Mouse (Mus musculus) midbrain, embryonic 14.5 days (tissue): ENCODE data around the gene Krt75. TPM values are rescaled to one million over a fixed set of nuclear protein-coding genes. Genes with fewer than 3 reads are reported as not detected.
A peak's percentile ranks its signal among the peaks of the same experiment; 100 is the strongest.
"Not testable (repeated sequence)": the region's sequence is repeated elsewhere in the genome, so short reads cannot be mapped to it uniquely, and the experiment has no call there.

Experiments used
- ATAC-seq: fragments of 200-750 bp; cut with Nextera tagmentation; 2 replicates; pipeline ENCODE4 v1.8.0; 2017; ENCODE audit warnings: moderate number of reproducible peaks, moderate library complexity; ENCODE audit not compliant: low FRiP score, low TSS enrichment
- DNase-seq: peaks from one replicate; pipeline ENCODE4 v3.0.0-alpha.2; 2015
- H3K27ac ChIP-seq: fragments of 300-500 bp; sonication (generic); replicated peaks from 2 replicates; pipeline ENCODE4 v1.5.1; 2014; ENCODE audit warnings: mild to moderate bottlenecking, low read depth, low read length, moderate library complexity
- H3K27me3 ChIP-seq: fragments of 300-500 bp; sonication (generic); 2 replicates; pipeline ENCODE4 v1.6.1; 2014; ENCODE audit warnings: low read length, control low read depth, mixed read lengths; ENCODE audit not compliant: control insufficient read depth, insufficient read depth
- H3K36me3 ChIP-seq: fragments of 300-500 bp; sonication (generic); 2 replicates; pipeline ENCODE4 v1.6.1; 2014; ENCODE audit warnings: low read length, control low read depth; ENCODE audit not compliant: control insufficient read depth, insufficient read depth
- H3K4me1 ChIP-seq: fragments of 300-500 bp; sonication (generic); 2 replicates; pipeline ENCODE4 v1.6.1; 2014; ENCODE audit warnings: mild to moderate bottlenecking, antibody characterized with exemption, low read length, control low read depth; ENCODE audit not compliant: control insufficient read depth, insufficient read depth
- H3K4me2 ChIP-seq: fragments of 300-500 bp; sonication (generic); 2 replicates; pipeline ENCODE4 v1.6.1; 2014; ENCODE audit warnings: mild to moderate bottlenecking, low read length, moderate library complexity
- H3K4me3 ChIP-seq: fragments of 300-500 bp; sonication (generic); replicated peaks from 2 replicates; pipeline ENCODE4 v1.5.1; 2014; ENCODE audit warnings: low read depth, low read length
- H3K9ac ChIP-seq: fragments of 300-500 bp; sonication (generic); replicated peaks from 2 replicates; pipeline ENCODE4 v1.6.1; 2014; ENCODE audit warnings: mild to moderate bottlenecking, low read length, moderate library complexity
- H3K9me3 ChIP-seq: fragments of 300-500 bp; sonication (generic); 2 replicates; pipeline ENCODE4 v1.6.1; 2016; ENCODE audit warnings: low read length, control low read depth, mixed read lengths; ENCODE audit not compliant: control insufficient read depth
- WGBS: fragments of 180-500 bp; shearing (Covaris S2); extraction: QIAGEN DNeasy Blood & Tissue Kit; methylation state at CpG from one replicate; pipeline ENCODE4 v1.1.7; 2014; 5-methylcytosine and 5-hydroxymethylcytosine counted together
- microRNA-seq: library from miRNA; unstranded; fragments of <30 nt; microRNA quantifications from one replicate; pipeline ENCODE4, GENCODE M21; 2016
- polyA plus RNA-seq: library from polyadenylated mRNA; unstranded; fragments of >200 nt; fragmentation: Nextera tagmentation; extraction: Ambion mirVana; gene quantifications from 2 replicates; pipeline ENCODE4 v1.2.1, GENCODE M21; 2014

Krt75 gene
- polyA plus RNA-seq, 1 experiment from 2014 or later = 0.07 TPM

- WGBS = 67% methylated on average over 9 of the region's 9 CpGs
These were observed 37.5 kb downstream of the Krt75 start for GRCm38 (mm10) chr15:101536054-101536850.

GRCm38 (mm10) chr15:101532720-101533119 lies 41.0 kb downstream of the Krt75 start, which contains the start of gene Krt84:
Krt84 (minus strand) TSS chr15:101532820.
- no peaks in the 10 kb centered on the region for H3K9me3 ChIP-seq
- H3K27me3 ChIP-seq = no peaks in the 10 kb centered on the region
- H3K36me3 ChIP-seq = no peaks in the 10 kb centered on the region
- no peak within 1 kb of the TSS for H3K4me3 ChIP-seq
- no peaks in the 10 kb centered on the region for H3K4me1 ChIP-seq
- no peak within 1 kb of the TSS for H3K9ac ChIP-seq
- WGBS = 90% methylated on average over 7 of the region's 7 CpGs
- H3K4me2 ChIP-seq = no peak within 1 kb of the TSS
- no peak within 1 kb of the TSS for H3K27ac ChIP-seq
- DNase-seq (no peak), ATAC-seq (no peak)

More at GRCm38 (mm10) chr15:101536054-101536850, 37.5 kb downstream of the Krt75 start:
- ATAC-seq (no peak), DNase-seq (no peak)
- H3K36me3 ChIP-seq = no peaks in the 10 kb centered on the region
- no peaks in the 10 kb centered on the region for H3K9me3 ChIP-seq
- H3K27me3 ChIP-seq = no peaks in the 10 kb centered on the region
- H3K4me1 ChIP-seq = no peaks in the 10 kb centered on the region
- no peak overlapping the region for H3K4me3 ChIP-seq
- H3K9ac ChIP-seq = no peak overlapping the region
- H3K4me2 ChIP-seq = no peak overlapping the region
- no peak overlapping the region for H3K27ac ChIP-seq

GRCm38 (mm10) chr15:101522556-101523232 lies 51.0 kb downstream of the Krt75 start:
- no peak overlapping the region for H3K9ac ChIP-seq
- WGBS = 81% methylated on average over 4 of the region's 4 CpGs
- DNase-seq = no peak

GRCm38 (mm10) chr15:101519792-101520191 lies 53.9 kb downstream of the Krt75 start:
- Histone ChIP-seq H3K9ac (no peak overlapping the region), H3K9me3 (no peaks in the 10 kb centered on the region), H3K4me2 (no peak overlapping the region), H3K4me1 (no peaks in the 10 kb centered on the region), H3K27ac (no peak overlapping the region), H3K36me3 (no peaks in the 10 kb centered on the region), H3K27me3 (no peaks in the 10 kb centered on the region), H3K4me3 (no peak overlapping the region)
- DNase-seq (peak; percentile 94), ATAC-seq (no peak)
- WGBS = 19% methylated on average over 2 of the region's 2 CpGs

More at GRCm38 (mm10) chr15:101522556-101523232, 51.0 kb downstream of the Krt75 start:
- Histone ChIP-seq H3K4me3 (no peak overlapping the region), H3K9me3 (no peaks in the 10 kb centered on the region), H3K4me2 (no peak overlapping the region), H3K27me3 (no peaks in the 10 kb centered on the region), H3K36me3 (no peaks in the 10 kb centered on the region), H3K27ac (no peak overlapping the region), H3K4me1 (no peaks in the 10 kb centered on the region)
- no peak for ATAC-seq

GRCm38 (mm10) chr15:101517161-101517560 lies 56.5 kb downstream of the Krt75 start, which contains the start of gene Gm49425:
Gm49425 (minus strand) TSS chr15:101517261.
- not testable (repeated sequence) for H3K4me3 ChIP-seq, H3K9me3 ChIP-seq, ATAC-seq, H3K4me2 ChIP-seq, H3K27ac ChIP-seq, H3K9ac ChIP-seq, H3K27me3 ChIP-seq, DNase-seq, H3K4me1 ChIP-seq, H3K36me3 ChIP-seq
- 85% methylated on average over 2 of the region's 2 CpGs for WGBS

Small RNAs within 50 kb of the gene (microRNA-seq; reads per million reads assigned to microRNA genes)
- gene Gm44393 (not detected), gene Gm44460 (not detected)

Other genes starting within 250 kb of the Krt75 start
- not detected in 2 replicates for gene Krt80, start 203.7 kb downstream of the Krt75 start, polyA plus RNA-seq
- 0.12 and 0.24 TPM in 2 replicates for gene Krt7, start 162.9 kb downstream of the Krt75 start, polyA plus RNA-seq
- 0.09 and 0.26 TPM in 2 replicates for gene Krt87, start 135.1 kb downstream of the Krt75 start, polyA plus RNA-seq
- gene Krt88, start 126.2 kb downstream of the Krt75 start, polyA plus RNA-seq = not detected in 2 replicates
- gene Krt81, start 110.2 kb downstream of the Krt75 start, polyA plus RNA-seq = not detected in 2 replicates
- gene Krt86, start 100.4 kb downstream of the Krt75 start, polyA plus RNA-seq = 0.11 and 0.12 TPM in 2 replicates
- gene Krt83, start 82.4 kb downstream of the Krt75 start, polyA plus RNA-seq = not detected in 2 replicates
- not detected in 2 replicates for gene Gm49425, start 56.6 kb downstream of the Krt75 start, polyA plus RNA-seq
- not detected in 2 replicates for gene Krt84, start 41.1 kb downstream of the Krt75 start, polyA plus RNA-seq
- gene Krt82, start 23.2 kb downstream of the Krt75 start, polyA plus RNA-seq = not detected in 2 replicates
- 0.08 TPM in 1 of 2 replicates, not detected in the other for gene Krt90, start 11.0 kb downstream of the Krt75 start, polyA plus RNA-seq
- gene Gm5414, start 54.3 kb upstream of the Krt75 start, polyA plus RNA-seq = not detected in 2 replicates
- not detected in 2 replicates for gene Gm5478, start 73.5 kb upstream of the Krt75 start, polyA plus RNA-seq
- gene Krt6b, start 106.4 kb upstream of the Krt75 start, polyA plus RNA-seq = not detected in 2 replicates
- gene Krt6a, start 120.4 kb upstream of the Krt75 start, polyA plus RNA-seq = not detected in 2 replicates
- gene Krt5, start 139.0 kb upstream of the Krt75 start, polyA plus RNA-seq = not detected in 2 replicates
- gene Krt71, start 169.2 kb upstream of the Krt75 start, polyA plus RNA-seq = 0.25 and 0.63 TPM in 2 replicates
- 0.11 TPM in 1 of 2 replicates, not detected in the other for gene Krt72, start 212.6 kb upstream of the Krt75 start, polyA plus RNA-seq
- 1.1 and 2.0 TPM in 2 replicates for gene Krt73, start 228.4 kb upstream of the Krt75 start, polyA plus RNA-seq
- gene Krt2, start 244.3 kb upstream of the Krt75 start, polyA plus RNA-seq = not detected in 2 replicates